26 mouse cellular contexts compared by ENCODE assay signal in the genomic region with DNA sequence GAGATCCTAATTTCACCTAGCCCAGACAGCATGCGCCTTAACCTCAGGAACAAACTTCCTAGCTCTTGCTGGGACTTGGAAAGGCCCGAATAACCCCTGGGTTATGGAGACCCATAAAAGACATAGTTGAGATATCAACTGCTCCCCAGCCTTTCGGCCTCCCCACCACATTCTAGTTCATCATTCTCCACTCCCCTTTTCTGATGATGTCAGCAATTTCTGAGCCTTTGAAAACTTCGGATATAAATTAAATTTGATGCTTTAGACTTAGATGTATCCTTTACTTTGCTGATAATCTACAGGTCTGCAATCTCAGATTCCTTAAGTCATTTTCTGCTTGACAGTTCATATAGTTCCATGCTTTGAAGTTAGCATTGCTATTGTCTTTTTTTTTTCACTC.
"Had no signal": no experiment of that assay in that cellular context is flagged by ENCODE, and none has a peak within 500 bp of the region (broad histone marks: within the 10 kb centered on the region; RNA-seq: fewer than 3 reads in every experiment).

No protein-coding gene starts in this region.

- H3K9ac ChIP-seq: embryonic facial prominence, embryonic 12.5 days; embryonic facial prominence, embryonic 13.5 days; embryonic facial prominence, embryonic 15.5 days; forebrain, embryonic 12.5 days; forebrain, embryonic 13.5 days; forebrain, embryonic 15.5 days; forebrain, postnatal 0 days had no signal

- H3K36me3 ChIP-seq: embryonic facial prominence, embryonic 10.5 days; embryonic facial prominence, embryonic 12.5 days; embryonic facial prominence, embryonic 13.5 days; embryonic facial prominence, embryonic 15.5 days; forebrain, embryonic 10.5 days; forebrain, embryonic 12.5 days; forebrain, embryonic 15.5 days had no signal

- H3K4me1 ChIP-seq: embryonic facial prominence, embryonic 10.5 days; embryonic facial prominence, embryonic 12.5 days; embryonic facial prominence, embryonic 13.5 days; embryonic facial prominence, embryonic 15.5 days; forebrain, embryonic 10.5 days; forebrain, embryonic 12.5 days; forebrain, embryonic 13.5 days; forebrain, embryonic 15.5 days had no signal

- H3K9me3 ChIP-seq: embryonic facial prominence, embryonic 10.5 days; embryonic facial prominence, embryonic 12.5 days; embryonic facial prominence, embryonic 13.5 days; embryonic facial prominence, embryonic 15.5 days; forebrain, embryonic 10.5 days; forebrain, embryonic 12.5 days; forebrain, embryonic 13.5 days; forebrain, embryonic 15.5 days had no signal

- H3K27ac ChIP-seq: embryonic facial prominence, embryonic 10.5 days; embryonic facial prominence, embryonic 12.5 days; embryonic facial prominence, embryonic 13.5 days; embryonic facial prominence, embryonic 15.5 days; forebrain, embryonic 10.5 days; forebrain, embryonic 12.5 days; forebrain, embryonic 13.5 days; forebrain, embryonic 15.5 days; gastrocnemius, adult 2 months; heart, adult 2 months had no signal

- H3K4me2 ChIP-seq: embryonic facial prominence, embryonic 12.5 days; embryonic facial prominence, embryonic 13.5 days; embryonic facial prominence, embryonic 15.5 days; forebrain, embryonic 12.5 days; forebrain, embryonic 13.5 days; forebrain, embryonic 15.5 days had no signal

- DNase-seq: cerebellum, adult 9-11 months; cerebellum, postnatal 10 days; cerebellum, postnatal 14 days; cerebellum, postnatal 25 days; cerebellum, postnatal 36 days; embryo, embryonic 11 days; forebrain, postnatal 0 days; gastrocnemius, adult 2 months; gastrocnemius, postnatal 10 days; gastrocnemius, postnatal 14 days; gastrocnemius, postnatal 25 days; gastrocnemius, postnatal 36 days; heart, adult 11 months; heart, adult 18-20 months; heart, adult 2 months had no signal

- H3K4me3 ChIP-seq: embryonic facial prominence, embryonic 10.5 days; embryonic facial prominence, embryonic 12.5 days; embryonic facial prominence, embryonic 13.5 days; embryonic facial prominence, embryonic 15.5 days; erythroblast, embryonic 14.5 days; forebrain, embryonic 10.5 days; forebrain, embryonic 12.5 days; forebrain, embryonic 13.5 days; forebrain, embryonic 15.5 days; gastrocnemius, adult 2 months; heart, adult 2 months had no signal

- H3K27me3 ChIP-seq: embryonic facial prominence, embryonic 12.5 days; embryonic facial prominence, embryonic 13.5 days; embryonic facial prominence, embryonic 15.5 days; forebrain, embryonic 12.5 days; forebrain, embryonic 13.5 days; forebrain, embryonic 15.5 days had no signal

- ATAC-seq: forebrain, embryonic 13.5 days; forebrain, embryonic 14.5 days; forebrain, embryonic 15.5 days; forebrain, embryonic 16.5 days; forebrain, postnatal 0 days had no signal
